Mouse (Mus musculus): Measurements from ENCODE around the gene Tmem160. TPM values are rescaled to one million over a fixed set of nuclear protein-coding genes. Genes with fewer than 3 reads are reported as not detected.

Gene Tmem160
- polyA plus RNA-seq, 1 experiment from 2014 or later: 54.4 TPM

Other genes with a start within 250 kb of the Tmem160 start
- 13.8 and 14.4 TPM in 2 replicates for gene Dhx34, start 230.7 kb upstream of the Tmem160 start, polyA plus RNA-seq (2014; fragmentation: Nextera tagmentation; extraction: Ambion mirVana)
- 1.3 and 1.8 TPM in 2 replicates for gene C5ar2, start 208.6 kb upstream of the Tmem160 start, polyA plus RNA-seq (2014; fragmentation: Nextera tagmentation; extraction: Ambion mirVana)
- 2.8 and 3.4 TPM in 2 replicates for gene C5ar1, start 193.2 kb upstream of the Tmem160 start, polyA plus RNA-seq (2014; fragmentation: Nextera tagmentation; extraction: Ambion mirVana)
- gene Inafm1, start 179.2 kb upstream of the Tmem160 start, polyA plus RNA-seq (2014; fragmentation: Nextera tagmentation; extraction: Ambion mirVana): 9.3 and 10.6 TPM in 2 replicates
- 21.7 and 25.3 TPM in 2 replicates for gene Ccdc9, start 166.0 kb upstream of the Tmem160 start, polyA plus RNA-seq (2014; fragmentation: Nextera tagmentation; extraction: Ambion mirVana)
- gene Bbc3, start 144.4 kb upstream of the Tmem160 start, polyA plus RNA-seq (2014; fragmentation: Nextera tagmentation; extraction: Ambion mirVana): 4.7 and 6.4 TPM in 2 replicates
- gene Sae1, start 65.0 kb upstream of the Tmem160 start, polyA plus RNA-seq (2014; fragmentation: Nextera tagmentation; extraction: Ambion mirVana): 267 and 287 TPM in 2 replicates
- gene Zc3h4, start 51.9 kb upstream of the Tmem160 start, polyA plus RNA-seq (2014; fragmentation: Nextera tagmentation; extraction: Ambion mirVana): 14.1 and 18.6 TPM in 2 replicates
- 0.18 and 0.22 TPM in 2 replicates for gene Npas1, start 24.9 kb downstream of the Tmem160 start, polyA plus RNA-seq (2014; fragmentation: Nextera tagmentation; extraction: Ambion mirVana)
- 9.1 and 11.5 TPM in 2 replicates for gene Arhgap35, start 162.2 kb downstream of the Tmem160 start, polyA plus RNA-seq (2014; fragmentation: Nextera tagmentation; extraction: Ambion mirVana)
- gene Ceacam15, start 222.9 kb downstream of the Tmem160 start, polyA plus RNA-seq (2014; fragmentation: Nextera tagmentation; extraction: Ambion mirVana): not detected in 2 replicates

Measured in liver, embryonic 11.5 days (tissue).